Mouse (Mus musculus) cerebellum, adult 2 months (tissue): Measurements from ENCODE around the gene Hnrnpul1.

Experiments
- CTCF ChIP-seq: fragments of 200-500 bp; IDR thresholded peaks from 2 replicates; pipeline ENCODE4 v1.5.1; 2011; ENCODE audit warnings: low read depth, mild to moderate bottlenecking, control low read depth, low read length, moderate library complexity, borderline replicate concordance; ENCODE audit not compliant: insufficient read depth
- POLR2A ChIP-seq: fragments of 200-500 bp; IDR thresholded peaks from 2 replicates; pipeline ENCODE4 v1.6.1; 2011; ENCODE audit warnings: low read length, control low read depth, borderline replicate concordance; ENCODE audit not compliant: insufficient read depth

DNA sequence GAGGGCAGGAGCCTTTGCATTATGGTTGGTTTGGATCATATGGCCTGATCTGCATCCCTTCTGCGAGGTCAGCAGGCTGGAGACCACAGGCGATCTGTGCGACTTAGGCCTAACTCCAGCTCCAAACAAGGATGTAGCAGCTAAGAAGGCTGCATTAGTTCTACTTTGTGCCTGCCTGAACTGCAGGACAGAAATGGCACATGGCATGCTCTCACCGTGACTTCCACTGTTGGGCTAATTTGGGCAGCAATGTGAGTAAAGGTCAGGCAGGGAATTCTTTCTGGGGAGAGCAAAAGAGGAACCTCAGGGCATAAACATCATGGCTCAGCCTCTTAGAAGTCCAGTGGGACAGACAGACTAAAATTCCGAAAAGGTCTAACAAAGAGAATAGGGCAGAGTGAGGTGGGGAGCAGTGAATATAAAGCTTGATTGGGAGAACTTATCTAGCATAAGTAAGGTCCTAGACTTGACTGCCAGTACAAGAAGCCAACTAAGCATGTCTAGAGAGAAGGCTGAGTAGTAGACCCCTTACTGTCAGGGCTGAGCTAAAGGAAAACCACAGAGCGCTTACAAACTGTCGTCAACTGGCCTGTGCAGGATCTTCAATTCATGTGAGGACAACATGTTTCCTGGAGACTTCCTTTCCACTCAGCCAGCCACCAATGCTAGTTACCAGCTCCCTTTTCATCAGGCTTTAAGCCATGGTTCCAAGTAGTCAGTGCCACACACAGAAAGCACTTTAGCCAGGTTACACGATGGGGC, 23.1 kb downstream of the Hnrnpul1 start:
- no peak for TF ChIP-seq CTCF
- TF ChIP-seq POLR2A, result no peak
